Mouse (Mus musculus) embryonic facial prominence, embryonic 12.5 days (tissue): ENCODE measurements around the gene Vmn2r115. TPM values are rescaled to one million over a fixed set of nuclear protein-coding genes. Genes with fewer than 3 reads are reported as not detected.
A peak's percentile ranks its signal among the peaks of the same experiment; 100 is the strongest.
"Not testable (repeated sequence)": the region's sequence is repeated elsewhere in the genome, so short reads cannot be mapped to it uniquely, and the experiment has no call there.

Source experiments
- ATAC-seq: fragments of 200-750 bp; cut with Nextera tagmentation; 2 replicates; pipeline ENCODE4 v1.8.0; 2017; ENCODE audit not compliant: insufficient number of reproducible peaks, insufficient read depth, low FRiP score, low TSS enrichment
- H3K27ac ChIP-seq: fragments of 300-500 bp; sonication (generic); 2 replicates; pipeline ENCODE4 v1.5.1; 2016; ENCODE audit warnings: mild to moderate bottlenecking
- H3K27me3 ChIP-seq: fragments of 300-500 bp; sonication (generic); 2 replicates; pipeline ENCODE4 v1.6.1; 2016; ENCODE audit warnings: mild to moderate bottlenecking, moderate library complexity
- H3K36me3 ChIP-seq: fragments of 300-500 bp; sonication (generic); 2 replicates; pipeline ENCODE4 v1.6.1; 2016; ENCODE audit warnings: mild to moderate bottlenecking
- H3K4me1 ChIP-seq: fragments of 300-500 bp; sonication (generic); 2 replicates; pipeline ENCODE4 v1.6.1; 2016
- H3K4me2 ChIP-seq: fragments of 300-500 bp; sonication (generic); replicated peaks from 2 replicates; pipeline ENCODE4 v1.6.1; 2016; ENCODE audit warnings: mild to moderate bottlenecking, moderate library complexity
- H3K4me3 ChIP-seq: fragments of 300-500 bp; sonication (generic); 2 replicates; pipeline ENCODE4 v1.5.1; 2016; ENCODE audit warnings: mild to moderate bottlenecking
- H3K9ac ChIP-seq: fragments of 300-500 bp; sonication (generic); 2 replicates; pipeline ENCODE4 v1.6.1; 2016; ENCODE audit warnings: mild to moderate bottlenecking, moderate library complexity
- H3K9me3 ChIP-seq: fragments of 300-500 bp; sonication (generic); 2 replicates; pipeline ENCODE4 v1.6.1; 2016; ENCODE audit warnings: mild to moderate bottlenecking, moderate library complexity
- WGBS: fragments of 180-500 bp; shearing (Covaris S2); methylation state at CpG from one replicate; pipeline ENCODE4 v1.1.7; 2016; 5-methylcytosine and 5-hydroxymethylcytosine counted together
- polyA plus RNA-seq: library from polyadenylated mRNA; unstranded; fragments of >200 nt; fragmentation: Nextera tagmentation; extraction: Ambion mirVana; gene quantifications from 2 replicates; pipeline ENCODE4 v1.2.1, GENCODE M21; 2016

Vmn2r115 gene
- polyA plus RNA-seq, result not detected in 2 replicates

DNA sequence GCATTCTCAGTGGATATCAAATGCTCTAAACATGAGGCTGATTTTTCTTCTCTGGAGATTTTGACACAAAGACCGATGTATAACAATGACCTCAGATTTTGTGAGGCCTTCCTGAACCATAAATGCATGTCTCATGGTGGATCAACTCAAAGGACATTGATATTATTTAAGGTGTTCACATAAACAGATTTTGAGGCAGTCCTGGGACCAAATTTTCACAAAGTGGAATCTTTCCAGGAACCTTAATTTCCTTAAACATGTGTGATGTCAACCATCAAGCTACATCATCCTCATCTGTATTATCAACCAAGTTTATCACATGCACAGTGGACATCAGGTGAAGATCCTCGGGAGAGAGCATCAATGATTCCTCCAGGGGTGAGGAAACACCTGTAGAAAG is at the start of gene Vmn2r115:
TSS of gene Vmn2r115 (plus strand) at position 301 of the 400 bp plus-strand sequence.
- not testable (repeated sequence) for ATAC-seq, H3K9me3 ChIP-seq, H3K4me2 ChIP-seq, H3K4me1 ChIP-seq, H3K4me3 ChIP-seq, H3K27me3 ChIP-seq, H3K9ac ChIP-seq, H3K27ac ChIP-seq, H3K36me3 ChIP-seq
- WGBS, result 35% methylated on average over 2 of the region's 2 CpGs

GRCm38 (mm10) chr17:23312437-23312836 is 31.1 kb upstream of the Vmn2r115 start, which contains the start of gene Vmn2r114:
TSS of gene Vmn2r114 (minus strand) at chr17:23312537.
- not testable (repeated sequence) for H3K4me3 ChIP-seq, ATAC-seq, H3K4me1 ChIP-seq, H3K27ac ChIP-seq, H3K27me3 ChIP-seq, H3K9me3 ChIP-seq, H3K4me2 ChIP-seq, H3K9ac ChIP-seq, H3K36me3 ChIP-seq
- WGBS, result 73% methylated on average over 2 of the region's 2 CpGs

- 76% methylated on average over 6 of the region's 6 CpGs for WGBS
- H3K9me3 ChIP-seq, result 0 out of 2 replicates have a peak, but pooled peaks cover 3% of the 10 kb centered on the region
- no peaks in the 10 kb centered on the region for H3K27me3 ChIP-seq
- no peak overlapping the region for H3K9ac ChIP-seq
- H3K4me2 ChIP-seq, result no peak overlapping the region
- H3K4me3 ChIP-seq, result no peak overlapping the region
- 0 out of 2 replicates have a peak, but pooled peaks have one; percentile 47 for ATAC-seq
- H3K36me3 ChIP-seq, result no peaks in the 10 kb centered on the region
- no peaks in the 10 kb centered on the region for H3K4me1 ChIP-seq
- H3K27ac ChIP-seq, result no peak overlapping the region
Observed at GRCm38 (mm10) chr17:23330657-23331056, 12.9 kb upstream of the Vmn2r115 start.

DNA sequence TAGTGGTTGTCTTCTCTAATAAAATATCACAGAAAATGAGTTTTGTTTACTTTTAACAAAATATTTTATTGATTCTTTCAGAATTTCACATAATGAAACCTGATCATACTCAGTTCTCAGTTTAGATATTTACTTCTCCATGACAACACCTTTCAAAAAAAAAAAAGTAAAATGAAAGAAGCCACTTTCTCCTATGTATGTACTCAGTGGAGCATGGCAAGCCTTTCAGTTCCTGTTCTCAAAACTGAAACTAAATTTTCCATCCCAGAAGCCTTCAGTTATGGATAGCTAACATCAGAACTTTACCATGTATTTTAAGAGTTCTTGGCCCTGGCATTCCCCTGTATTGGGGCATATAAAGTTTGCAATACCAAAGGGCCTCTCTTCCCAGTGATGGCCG is 8.1 kb downstream of the Vmn2r115 start:
- H3K4me2 ChIP-seq, result no peak overlapping the region
- H3K36me3 ChIP-seq, result no peaks in the 10 kb centered on the region
- 74% methylated on average over 1 of the region's 1 CpGs for WGBS
- no peak overlapping the region for H3K27ac ChIP-seq
- no peaks in the 10 kb centered on the region for H3K27me3 ChIP-seq
- H3K4me3 ChIP-seq, result no peak overlapping the region
- H3K9ac ChIP-seq, result no peak overlapping the region
- no peaks in the 10 kb centered on the region for H3K4me1 ChIP-seq
- no peaks in the 10 kb centered on the region for H3K9me3 ChIP-seq
- ATAC-seq, result no peak

- H3K9ac ChIP-seq, H3K27me3 ChIP-seq, H3K9me3 ChIP-seq, H3K27ac ChIP-seq, H3K4me2 ChIP-seq, H3K4me1 ChIP-seq, H3K4me3 ChIP-seq, ATAC-seq, H3K36me3 ChIP-seq: not testable (repeated sequence)
Observed at GRCm38 (mm10) chr17:23384304-23384703, 40.8 kb downstream of the Vmn2r115 start, which contains the start of gene Vmn2r116. TSS of gene Vmn2r116 (plus strand) at chr17:23384604.

Other genes starting within 250 kb of the Vmn2r115 start
- gene Zfp40, start 150.5 kb upstream of the Vmn2r115 start, polyA plus RNA-seq, result 18.4 and 19.5 TPM in 2 replicates
- not detected in 2 replicates for gene Vmn2r114, start 31.2 kb upstream of the Vmn2r115 start, polyA plus RNA-seq
- not detected in 2 replicates for gene Vmn2r116, start 40.9 kb downstream of the Vmn2r115 start, polyA plus RNA-seq
- gene Vmn2r117, start 136.0 kb downstream of the Vmn2r115 start, polyA plus RNA-seq, result not detected in 2 replicates
- 24.3 and 26.8 TPM in 2 replicates for gene Zfp213, start 220.5 kb downstream of the Vmn2r115 start, polyA plus RNA-seq